Mouse (Mus musculus) neural tube, embryonic 10.5 days (tissue): ENCODE data around the gene Arhgef28.
"Not testable (repeated sequence)": the region's sequence is repeated elsewhere in the genome, so short reads cannot be mapped to it uniquely, and the experiment has no call there.

Source experiments
- DNase-seq: peaks from one replicate; pipeline ENCODE4 v3.0.0-alpha.2; 2017; ENCODE audit warnings: low spot score; ENCODE audit errors: extremely low spot score

Arhgef28 gene

DNA sequence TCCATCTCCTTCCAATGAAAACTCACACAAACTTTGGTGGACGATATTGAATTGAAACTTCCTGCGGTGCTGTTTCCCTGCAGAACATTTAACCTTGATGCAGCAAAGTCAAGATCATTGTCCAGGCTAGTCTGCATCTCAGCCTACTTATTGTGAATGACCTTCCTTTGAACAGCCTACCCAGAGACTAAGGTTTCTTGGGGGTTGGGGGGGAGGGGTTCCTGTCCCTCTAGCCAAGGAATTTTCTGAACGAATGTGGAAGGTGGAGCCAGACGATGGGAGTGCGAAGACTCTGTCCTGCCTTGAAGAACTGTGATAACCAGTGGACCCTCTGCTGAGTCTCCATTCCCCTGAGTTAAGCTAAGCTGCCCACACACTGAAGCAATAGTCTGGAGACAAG, 80.6 kb downstream of the Arhgef28 start:
- no peak for DNase-seq

DNA sequence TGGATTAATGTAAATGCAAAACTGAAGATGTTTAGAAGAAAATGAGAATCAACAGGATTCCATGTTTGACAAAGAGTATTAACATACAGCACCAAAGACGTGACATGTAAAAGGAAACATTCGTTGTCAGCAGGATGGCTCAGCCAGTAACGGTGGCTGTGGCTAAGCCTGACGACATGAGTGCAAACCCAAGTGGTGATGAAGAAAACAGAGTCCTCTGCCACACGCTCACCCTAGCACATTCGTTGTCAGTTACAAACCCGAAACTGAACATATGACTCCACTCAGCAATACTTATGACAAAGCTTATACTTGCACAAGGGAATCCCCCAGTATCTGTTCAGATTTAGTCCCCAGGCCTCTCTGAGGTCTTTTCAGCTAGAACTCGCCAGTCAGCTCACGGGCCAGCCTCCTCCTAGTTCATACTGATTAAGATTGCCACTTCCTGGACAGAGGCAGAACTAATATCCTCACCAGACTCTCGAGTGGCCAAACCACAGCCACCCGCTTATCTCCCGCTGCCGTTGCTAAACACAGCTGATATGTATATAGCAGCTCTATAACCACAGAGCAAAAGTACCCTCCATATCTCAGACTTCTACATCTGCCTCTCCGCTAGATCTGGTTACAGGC, 82.0 kb downstream of the Arhgef28 start:
- no peak for DNase-seq

DNA sequence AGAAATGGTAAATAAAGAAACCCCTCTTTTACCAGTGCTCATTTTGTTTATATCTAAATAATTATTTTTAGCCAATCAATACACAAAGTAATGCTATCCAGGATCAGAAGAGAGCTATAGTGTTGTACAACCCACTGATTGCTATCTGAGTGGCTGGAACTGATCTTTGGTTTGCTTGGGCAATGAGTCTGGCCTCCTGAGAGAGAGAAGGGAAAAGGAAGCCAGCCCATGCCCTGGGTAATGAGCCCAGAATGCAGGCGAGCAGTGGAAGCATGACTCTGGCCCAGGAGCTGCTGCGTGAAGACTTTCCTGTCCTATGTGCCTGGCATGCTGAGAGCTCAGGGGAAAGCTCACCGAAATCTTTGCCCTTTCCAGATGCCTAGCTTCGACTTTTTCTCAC, 83.5 kb downstream of the Arhgef28 start:
- DNase-seq = no peak

DNA sequence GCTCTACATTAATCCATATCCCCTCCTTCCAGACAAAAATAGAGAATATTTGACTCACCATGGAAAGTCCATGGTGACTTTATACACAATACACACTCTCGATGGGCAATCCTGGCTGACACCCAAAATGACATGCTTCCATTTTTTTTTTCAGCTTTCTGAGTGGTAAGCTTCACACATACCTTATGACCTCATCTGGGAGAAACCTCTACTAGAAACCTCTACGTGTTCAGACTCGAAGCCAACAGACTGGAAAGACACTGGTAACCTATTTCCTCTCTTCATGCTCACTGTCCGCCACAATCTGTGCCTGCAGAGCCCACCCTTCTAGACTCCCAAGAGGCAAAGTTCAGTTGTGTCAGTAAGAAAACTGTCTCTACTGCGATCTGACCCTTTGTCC, 84.2 kb downstream of the Arhgef28 start:
- DNase-seq = no peak

DNA sequence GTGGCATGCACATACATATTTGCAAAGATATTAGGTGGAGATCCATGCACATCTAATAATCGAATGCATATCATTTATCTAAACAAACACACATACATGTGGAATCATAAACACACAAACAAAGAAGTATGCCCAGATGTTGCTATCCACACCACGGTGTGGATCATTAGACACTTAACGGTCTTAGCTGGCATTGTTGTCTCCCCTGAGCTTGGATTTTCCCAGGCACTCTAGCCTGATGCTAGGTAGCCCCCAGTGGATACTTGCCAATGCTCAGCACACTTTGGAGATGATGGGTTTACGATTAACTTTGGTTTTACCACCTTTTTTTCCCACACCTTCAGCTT, 85.1 kb downstream of the Arhgef28 start:
- no peak for DNase-seq

DNA sequence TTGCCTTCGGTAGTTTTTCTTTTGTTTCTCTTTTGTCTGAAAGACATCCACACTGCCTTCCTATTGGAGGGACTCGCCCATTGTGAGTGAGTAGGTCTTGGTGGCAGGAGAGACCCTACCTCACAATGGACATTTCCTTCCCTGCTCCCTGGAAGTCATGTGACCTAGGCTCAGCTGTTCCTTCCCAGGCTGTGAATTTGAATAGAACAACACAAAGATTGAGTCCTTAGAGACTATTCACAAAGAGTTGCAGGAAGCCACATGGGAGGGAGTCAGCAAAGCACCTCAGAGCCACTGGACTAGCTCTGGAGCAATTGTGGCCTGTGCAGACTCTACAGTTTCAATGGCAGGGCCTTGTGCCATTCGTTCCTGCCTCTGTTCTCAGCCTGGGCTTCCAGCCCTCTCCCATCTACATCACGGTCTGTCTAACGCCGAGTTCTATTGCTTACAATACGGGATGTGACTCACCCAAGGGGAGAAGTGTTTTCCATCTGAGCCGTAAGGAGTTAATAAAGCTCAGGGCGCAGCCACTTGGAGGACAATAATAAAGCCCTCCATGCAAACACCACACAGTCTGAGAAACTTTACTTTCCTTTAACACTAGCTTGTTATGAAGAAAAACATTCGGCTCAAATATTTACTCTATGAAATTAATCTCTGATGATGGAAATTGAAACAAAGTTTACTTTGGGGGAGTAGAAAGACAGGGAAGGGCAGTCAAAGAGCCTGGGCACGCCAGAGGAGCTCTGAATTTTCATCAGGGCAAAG, 85.7 kb downstream of the Arhgef28 start:
- DNase-seq = no peak

DNA sequence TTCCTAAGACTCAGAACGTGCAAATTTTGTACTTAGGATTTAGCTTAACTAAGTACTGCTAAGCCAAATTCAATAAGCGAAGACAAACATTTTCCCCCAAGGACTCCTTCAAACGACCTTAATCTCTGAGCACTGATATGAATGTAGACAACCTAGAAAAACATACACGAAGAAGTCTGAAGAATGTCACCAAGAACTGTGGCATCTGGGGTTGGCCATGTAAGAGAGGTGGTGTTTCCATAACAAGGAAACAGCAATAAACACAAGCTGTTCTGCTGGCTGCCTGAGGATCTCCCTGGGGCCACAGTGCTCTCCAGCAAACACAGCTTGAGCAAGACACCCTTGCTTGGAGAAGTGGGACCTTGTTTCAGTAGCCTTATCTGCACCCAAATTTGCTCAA, 87.9 kb downstream of the Arhgef28 start:
- no peak for DNase-seq

DNA sequence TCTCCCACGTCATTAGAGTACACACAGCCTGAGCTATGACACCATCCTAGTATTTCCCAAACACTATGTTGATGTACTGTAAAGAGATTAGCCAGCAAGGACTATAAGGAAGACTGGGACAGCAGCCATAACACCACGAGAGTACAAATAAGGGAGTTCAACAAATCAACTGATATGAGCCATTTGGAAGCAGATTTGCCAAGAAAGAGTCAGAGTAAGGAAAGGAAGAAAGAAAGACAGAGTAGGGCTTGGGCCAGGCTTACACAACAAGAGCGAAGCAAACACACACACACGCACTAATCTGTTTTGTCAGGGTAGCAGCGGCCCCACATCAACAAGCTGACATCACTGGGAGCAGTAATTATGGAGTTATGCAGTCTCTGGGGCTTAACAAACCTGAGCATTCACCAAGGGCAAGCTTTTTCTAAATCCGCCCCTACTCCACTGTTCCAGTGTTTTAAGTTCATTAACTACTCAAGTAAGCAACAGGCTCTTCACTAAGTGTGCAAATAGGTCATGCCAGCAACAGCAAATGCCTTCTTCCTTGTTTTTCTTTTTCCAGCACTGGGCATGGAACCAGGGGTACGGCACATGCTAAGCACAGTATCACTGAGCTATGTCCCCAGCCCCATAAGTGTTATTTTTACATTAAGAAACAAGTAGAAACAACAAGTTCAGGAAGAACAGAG, 88.5 kb downstream of the Arhgef28 start:
- DNase-seq = no peak

DNA sequence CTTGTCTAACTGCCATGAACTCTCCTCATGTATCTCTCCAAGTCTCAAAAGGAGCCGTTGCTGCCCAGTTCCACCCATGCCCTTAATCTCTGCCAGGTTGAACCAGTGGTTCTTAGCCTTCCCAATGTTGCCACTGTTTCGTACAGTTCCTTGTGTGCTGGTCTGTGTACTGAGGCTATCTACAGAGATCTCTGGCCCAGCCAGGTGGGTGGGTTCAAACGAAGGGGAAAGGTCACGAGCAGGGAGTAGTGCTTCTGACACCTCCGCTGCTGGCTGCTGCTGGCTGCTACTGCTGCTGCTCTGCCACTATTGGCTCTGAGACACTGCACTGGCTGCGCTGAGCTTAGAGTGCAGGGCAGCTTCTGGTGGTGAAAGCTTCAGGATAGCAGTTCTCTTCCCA, 90.6 kb downstream of the Arhgef28 start:
- no peak for DNase-seq

DNA sequence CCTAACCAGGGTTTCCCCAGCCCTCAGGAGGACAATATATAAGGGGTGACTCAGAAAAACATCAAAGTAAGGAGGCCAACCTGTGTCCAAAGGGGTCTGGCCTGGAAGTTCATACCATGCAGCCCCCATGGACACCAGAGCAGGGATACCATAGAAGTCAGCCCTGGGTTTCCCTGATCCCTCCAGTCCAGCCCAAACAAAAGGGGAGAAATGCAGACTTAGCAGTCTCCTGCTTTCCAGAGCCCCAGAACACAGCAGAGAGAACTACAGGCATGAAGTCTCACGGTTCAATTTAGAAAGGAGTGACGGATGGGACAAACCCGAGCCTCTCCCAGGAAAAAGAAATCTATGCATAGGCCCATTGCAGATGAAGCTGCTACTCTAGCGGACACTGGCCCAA, 91.2 kb downstream of the Arhgef28 start:
- no peak for DNase-seq

DNA sequence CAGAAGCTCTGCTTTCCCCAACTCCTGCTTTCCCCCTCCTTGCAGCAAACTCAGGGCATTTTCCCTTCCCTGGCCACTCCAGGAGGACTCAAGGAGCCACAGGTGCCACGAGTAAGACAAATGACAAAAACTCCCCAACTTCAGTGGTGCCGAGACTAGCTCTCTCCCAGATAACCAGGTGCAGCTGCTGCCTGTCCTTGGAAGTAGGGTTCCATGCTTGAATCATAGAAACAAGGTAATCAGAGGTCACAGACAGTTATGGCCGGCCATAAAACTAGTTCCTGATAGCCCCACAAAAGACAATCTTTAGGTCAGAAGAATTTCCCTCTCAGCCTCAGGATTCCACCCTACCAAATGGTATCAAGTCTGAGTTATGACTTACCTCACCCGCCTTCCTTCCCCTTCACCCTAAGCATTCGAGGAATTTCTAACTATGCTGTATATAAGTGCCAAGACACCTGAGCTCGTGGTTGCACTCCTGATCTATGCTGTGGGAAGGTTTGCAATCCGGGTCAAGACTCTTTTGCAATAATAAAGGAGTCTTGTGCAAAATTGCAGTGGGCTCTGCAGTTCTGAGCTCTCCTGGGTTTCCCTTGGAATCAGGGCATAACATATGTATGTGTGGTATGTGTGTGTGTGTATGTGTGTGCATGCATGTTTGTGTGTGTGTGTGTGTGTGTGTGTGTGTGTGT, 93.3 kb downstream of the Arhgef28 start:
- DNase-seq = no peak

DNA sequence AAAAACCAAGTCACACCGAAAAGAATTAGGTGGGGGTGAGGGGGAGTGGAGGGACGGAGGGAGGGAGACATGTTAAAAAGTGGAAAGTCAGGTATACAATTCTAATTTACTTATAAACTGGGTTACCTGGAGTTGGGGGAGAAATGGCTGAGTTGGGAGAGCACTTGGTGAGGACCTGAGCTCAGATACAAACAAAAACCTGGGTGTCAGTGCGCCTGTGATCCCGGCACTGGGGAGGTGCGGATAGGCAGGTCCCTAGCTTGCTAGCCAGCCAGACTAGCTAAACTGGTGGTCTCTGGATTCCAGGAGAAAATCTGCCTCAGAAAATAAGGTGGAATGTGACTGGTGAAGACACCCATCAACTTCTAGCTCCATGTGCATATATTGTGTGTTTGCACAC, 94.7 kb downstream of the Arhgef28 start:
- no peak for DNase-seq

DNA sequence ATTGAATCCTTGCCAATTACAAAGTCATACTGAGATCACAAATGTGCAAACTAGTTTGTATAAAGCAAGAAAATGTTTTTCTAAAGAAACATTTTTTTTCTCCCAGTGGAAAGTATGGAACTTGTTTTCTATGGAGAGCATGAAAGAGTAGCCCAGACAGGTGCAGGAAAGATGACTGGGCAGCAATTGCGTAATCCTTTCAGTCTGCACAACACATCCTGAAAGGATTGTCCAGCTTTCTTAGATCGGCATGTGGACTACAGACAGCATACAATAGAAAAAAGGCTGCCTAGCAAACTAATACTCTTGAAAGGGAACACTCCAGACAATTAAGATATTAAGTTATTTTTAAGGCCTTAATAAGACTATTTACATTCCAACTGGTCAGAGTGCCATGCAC, 95.2 kb downstream of the Arhgef28 start:
- DNase-seq = no peak

DNA sequence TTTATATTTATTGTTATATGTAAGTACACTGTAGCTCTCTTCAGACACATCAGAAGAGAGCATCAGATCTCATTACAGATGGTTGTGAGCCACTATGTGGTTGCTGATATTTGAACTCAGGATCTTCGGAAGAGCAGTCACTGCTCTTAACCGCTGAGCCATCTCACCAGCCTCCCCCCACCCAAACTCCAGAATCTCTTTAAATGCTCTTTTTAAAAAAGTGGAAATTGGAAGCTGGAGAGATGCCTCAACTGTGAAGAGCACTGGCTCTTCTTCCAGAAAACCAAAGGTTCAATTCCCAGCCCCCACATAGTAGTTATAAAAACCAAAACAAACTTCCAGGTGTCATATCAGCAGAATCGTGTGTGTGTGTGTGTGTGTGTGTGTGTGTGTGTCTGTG, 97.8 kb downstream of the Arhgef28 start:
- not testable (repeated sequence) for DNase-seq

DNA sequence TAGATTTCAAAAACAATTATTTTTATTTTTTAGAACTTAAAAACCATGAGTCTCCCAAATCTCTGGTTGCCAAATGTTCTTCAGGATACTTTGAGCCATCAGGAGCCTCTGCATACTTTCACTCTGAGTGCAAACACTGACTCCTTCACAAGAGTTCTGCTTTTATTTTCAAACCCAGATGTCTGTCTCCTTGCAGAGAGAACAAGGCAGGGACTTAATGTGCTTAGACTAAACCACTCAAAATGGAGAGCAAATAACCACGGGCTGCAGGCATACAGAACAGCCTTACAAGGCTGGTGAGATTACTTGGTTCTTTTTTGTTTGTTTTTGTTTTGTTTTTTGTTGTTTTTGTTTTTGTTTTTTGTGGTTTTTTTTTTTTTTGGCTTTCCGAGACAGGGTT, 98.6 kb downstream of the Arhgef28 start:
- no peak for DNase-seq

DNA sequence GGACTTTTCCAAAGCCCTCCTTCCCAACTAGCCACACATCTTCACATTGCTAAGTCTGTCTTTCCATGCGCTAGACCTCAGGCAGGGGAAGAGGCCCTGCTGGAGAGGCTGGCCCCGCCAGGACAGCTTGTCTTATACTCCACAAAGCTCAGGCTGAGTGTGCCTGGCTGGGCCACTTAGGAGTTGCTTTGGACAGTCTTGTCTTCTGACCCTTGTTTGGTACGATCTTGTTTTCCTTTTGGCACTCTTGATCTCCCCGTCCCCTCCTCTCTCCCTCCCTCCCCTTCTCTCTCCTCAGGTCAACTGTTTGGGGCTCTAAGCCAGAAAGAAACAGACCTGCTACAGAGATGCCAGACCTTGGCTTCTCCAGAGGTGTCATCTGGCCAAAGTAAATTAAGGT, 110.3 kb downstream of the Arhgef28 start:
- DNase-seq = no peak

DNA sequence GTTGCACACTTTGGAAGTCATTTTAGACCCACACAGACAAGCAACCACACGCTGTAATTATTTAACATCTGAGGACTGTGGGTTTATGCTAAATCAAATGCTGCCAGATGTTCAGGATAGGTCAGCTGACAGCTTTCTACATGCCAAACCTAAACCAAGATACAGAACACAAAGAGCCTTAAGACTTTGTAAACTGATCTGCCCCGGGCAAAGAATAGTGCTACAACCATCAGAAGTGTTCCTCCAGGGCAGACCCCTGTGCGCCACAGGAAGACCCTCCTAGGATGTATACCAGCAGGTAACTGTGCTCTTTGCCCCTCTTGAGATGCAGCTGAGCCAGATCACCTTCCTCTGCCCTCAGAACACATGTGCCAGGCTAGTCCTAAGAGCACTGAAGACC, 111.9 kb downstream of the Arhgef28 start:
- DNase-seq = no peak

DNA sequence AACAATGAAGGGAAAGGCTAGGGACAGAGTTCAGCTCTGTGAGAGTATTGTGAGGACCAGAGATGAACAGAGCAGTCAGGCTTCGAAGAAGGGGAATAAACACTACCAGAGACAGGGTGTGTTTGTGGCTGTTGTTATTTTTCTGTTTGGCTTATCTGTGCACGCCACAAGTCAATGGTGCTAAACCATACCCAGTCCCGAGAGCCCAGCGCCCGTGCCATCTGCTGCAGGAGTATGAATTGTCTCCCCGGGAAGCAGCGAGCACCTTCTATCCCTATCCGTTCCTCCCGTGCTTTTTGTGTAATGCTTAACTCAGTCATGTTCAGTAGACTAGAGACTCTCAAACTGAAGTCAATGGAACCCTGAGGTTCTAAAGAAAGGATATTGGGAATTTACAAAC, 112.8 kb downstream of the Arhgef28 start:
- no peak for DNase-seq

DNA sequence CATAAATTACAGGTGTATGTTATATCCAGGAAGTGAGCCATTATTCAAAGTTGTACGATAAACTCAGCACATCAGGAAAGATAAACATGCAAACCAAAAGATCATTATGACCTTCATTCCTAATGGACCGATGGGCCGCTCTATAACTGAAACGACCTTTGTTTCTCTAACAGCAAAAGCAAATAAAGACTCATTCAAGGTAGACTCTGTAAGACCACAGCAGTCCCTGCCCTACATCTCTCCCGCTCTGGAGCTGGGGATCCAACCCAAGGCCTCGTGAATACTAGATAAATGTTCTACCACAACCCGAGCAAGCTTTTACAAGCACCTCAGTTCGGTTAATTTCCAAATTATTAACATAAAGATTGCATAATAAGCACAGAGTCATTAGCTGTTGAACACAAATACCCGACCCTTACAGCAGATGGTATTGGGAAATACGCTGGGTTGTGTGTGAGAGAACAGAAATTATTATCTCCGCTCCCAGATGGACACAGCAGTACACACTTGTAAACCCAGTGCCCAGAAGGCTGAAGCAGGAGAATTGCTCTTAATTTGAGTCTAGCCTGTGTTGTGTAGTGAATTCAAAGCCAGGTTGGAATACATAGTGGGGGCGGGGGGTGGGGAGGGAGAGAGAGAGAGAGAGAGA, 113.8 kb downstream of the Arhgef28 start:
- DNase-seq = no peak

DNA sequence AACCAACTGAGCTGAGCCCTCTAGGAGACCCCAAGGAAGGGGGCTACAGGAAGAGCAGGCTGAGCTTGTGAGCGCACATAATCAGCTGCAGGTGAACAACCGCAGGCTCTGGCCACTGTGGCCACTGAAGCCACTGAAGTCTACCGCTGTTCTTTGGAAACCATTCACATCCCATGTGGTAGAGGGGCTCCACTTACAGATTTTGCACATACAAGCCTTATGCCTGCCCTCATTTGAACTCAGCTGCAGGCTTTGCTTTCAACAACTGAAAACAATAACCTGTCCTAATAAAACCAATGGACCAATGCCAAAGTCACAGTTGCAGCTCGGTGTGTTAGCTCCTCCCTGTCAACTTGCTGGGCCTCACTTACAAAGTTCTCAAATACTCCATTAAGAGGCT, 126.6 kb downstream of the Arhgef28 start:
- DNase-seq = no peak

DNA sequence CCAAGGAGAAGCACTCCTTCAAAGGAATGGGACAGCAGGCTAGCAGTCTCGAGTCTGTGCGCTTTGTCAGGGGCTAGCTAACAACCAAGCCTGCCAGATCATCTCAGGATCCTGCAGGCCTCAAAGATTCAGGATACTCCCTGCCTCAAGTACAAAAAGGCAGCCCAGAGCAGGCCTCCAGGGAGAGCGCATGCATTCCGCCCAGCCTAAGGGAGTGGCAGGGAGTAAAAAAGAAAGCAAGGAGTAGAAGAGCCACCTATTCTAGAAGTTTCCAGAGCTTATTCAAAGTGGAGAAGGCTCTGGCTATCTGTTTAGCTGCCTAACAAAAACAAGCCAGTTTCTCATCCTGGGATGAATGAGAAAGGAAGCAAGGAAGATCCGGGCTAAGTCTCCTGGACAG, 128.0 kb downstream of the Arhgef28 start:
- DNase-seq = no peak

DNA sequence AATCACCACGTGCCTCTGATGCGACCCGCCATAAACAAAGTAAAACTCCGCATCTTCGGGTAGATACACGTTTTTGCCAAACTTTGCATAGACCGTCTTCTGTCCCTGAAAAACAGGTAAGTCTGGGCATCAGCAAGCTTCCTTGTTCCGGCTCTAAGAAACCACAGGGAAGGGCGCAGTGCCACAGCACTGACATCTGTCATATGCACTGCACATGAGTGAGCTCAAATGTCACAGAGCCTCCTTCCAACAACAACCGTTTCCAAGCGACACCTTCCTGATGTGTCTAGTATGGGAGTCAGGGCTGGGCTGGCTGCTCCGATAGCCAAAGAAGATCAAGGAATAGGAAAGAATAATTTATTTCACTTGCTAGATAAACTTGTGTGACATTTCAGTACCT, 129.0 kb downstream of the Arhgef28 start:
- no peak for DNase-seq
